Mouse (Mus musculus) embryonic facial prominence, embryonic 13.5 days (tissue): ENCODE results near the gene Ipo9. TPM values are rescaled to one million over a fixed set of nuclear protein-coding genes. Genes with fewer than 3 reads are reported as not detected.

Experiments
- ATAC-seq: fragments of 200-750 bp; cut with Nextera tagmentation; 2 replicates; pipeline ENCODE4 v1.8.0; 2017; ENCODE audit warnings: low read depth; ENCODE audit not compliant: insufficient number of reproducible peaks, insufficient read depth, low FRiP score, low TSS enrichment
- H3K27ac ChIP-seq: fragments of 300-500 bp; sonication (generic); 2 replicates; pipeline ENCODE4 v1.5.1; 2015; ENCODE audit warnings: moderate library complexity, mild to moderate bottlenecking, inconsistent platforms
- H3K27me3 ChIP-seq: fragments of 300-500 bp; sonication (generic); 2 replicates; pipeline ENCODE4 v1.6.1; 2015; ENCODE audit warnings: mild to moderate bottlenecking, inconsistent platforms
- H3K36me3 ChIP-seq: fragments of 300-500 bp; sonication (generic); 2 replicates; pipeline ENCODE4 v1.6.1; 2015; ENCODE audit warnings: mild to moderate bottlenecking, inconsistent platforms
- H3K4me1 ChIP-seq: fragments of 300-500 bp; sonication (generic); 2 replicates; pipeline ENCODE4 v1.6.1; 2015; ENCODE audit warnings: inconsistent platforms
- H3K4me2 ChIP-seq: fragments of 300-500 bp; sonication (generic); 2 replicates; pipeline ENCODE4 v1.6.1; 2015; ENCODE audit warnings: moderate library complexity, mild to moderate bottlenecking, inconsistent platforms
- H3K4me3 ChIP-seq: fragments of 300-500 bp; sonication (generic); 2 replicates; pipeline ENCODE4 v1.5.1; 2015; ENCODE audit warnings: mild to moderate bottlenecking, inconsistent platforms
- H3K9ac ChIP-seq: fragments of 300-500 bp; sonication (generic); 2 replicates; pipeline ENCODE4 v1.6.1; 2015; ENCODE audit warnings: mild to moderate bottlenecking, inconsistent platforms
- H3K9me3 ChIP-seq: fragments of 300-500 bp; sonication (generic); 2 replicates; pipeline ENCODE4 v1.6.1; 2016; ENCODE audit warnings: inconsistent platforms
- WGBS: fragments of 180-500 bp; shearing (Covaris S2); methylation state at CpG from one replicate; pipeline ENCODE4 v1.1.7; 2015; ENCODE audit warnings: mixed read lengths; 5-methylcytosine and 5-hydroxymethylcytosine counted together
- polyA plus RNA-seq: library from polyadenylated mRNA; unstranded; fragments of >200 nt; fragmentation: Nextera tagmentation; extraction: Ambion mirVana; gene quantifications from 2 replicates; pipeline ENCODE4 v1.2.1, GENCODE M21; 2015

Ipo9 gene
- polyA plus RNA-seq, 1 experiment from 2014 or later = 147 TPM

DNA sequence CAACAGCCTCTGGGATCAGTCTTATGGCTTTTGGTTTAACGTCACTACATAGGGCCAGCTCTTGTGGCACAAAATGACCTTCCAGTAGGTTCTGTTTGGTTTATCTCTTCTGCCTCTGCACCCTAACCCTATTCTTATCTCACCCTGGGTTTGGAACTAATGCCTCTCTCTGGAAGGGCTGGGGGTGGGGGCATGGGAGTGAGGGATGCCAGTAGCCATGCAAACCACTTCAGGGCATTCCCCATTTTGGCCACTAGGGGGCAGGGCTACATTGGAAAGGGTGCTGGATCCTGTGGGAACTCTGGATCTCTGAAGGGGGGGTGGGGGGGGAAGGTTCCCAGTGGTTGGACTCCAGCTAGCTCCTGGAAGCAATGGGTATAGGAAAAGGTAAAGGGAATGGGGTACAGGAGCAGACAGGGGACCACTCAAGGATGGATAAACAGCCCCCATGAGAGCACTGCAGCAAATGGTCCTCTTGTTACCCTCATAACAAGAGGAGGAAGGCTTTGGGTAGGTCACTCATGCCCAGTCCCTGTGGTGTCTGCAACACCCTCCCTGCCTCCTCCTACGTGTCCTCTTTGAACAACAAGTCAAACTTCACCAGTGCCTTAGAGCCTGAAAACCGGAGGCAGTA lies 30.9 kb upstream of the Ipo9 start:
- H3K9ac ChIP-seq = no peak overlapping the region
- peaks cover 7% of the 10 kb centered on the region; the same call in 1 of the 2 replicates for H3K4me1 ChIP-seq
- H3K4me3 ChIP-seq = no peak overlapping the region
- H3K36me3 ChIP-seq = peaks cover 72% of the 10 kb centered on the region
- no peak overlapping the region for H3K27ac ChIP-seq
- 0 out of 2 replicates have a peak, but pooled peaks have one; percentile 7 for ATAC-seq
- WGBS = 82% methylated on average over 3 of the region's 3 CpGs
- H3K27me3 ChIP-seq = no peaks in the 10 kb centered on the region
- H3K4me2 ChIP-seq = no peak overlapping the region
- no peaks in the 10 kb centered on the region for H3K9me3 ChIP-seq

DNA sequence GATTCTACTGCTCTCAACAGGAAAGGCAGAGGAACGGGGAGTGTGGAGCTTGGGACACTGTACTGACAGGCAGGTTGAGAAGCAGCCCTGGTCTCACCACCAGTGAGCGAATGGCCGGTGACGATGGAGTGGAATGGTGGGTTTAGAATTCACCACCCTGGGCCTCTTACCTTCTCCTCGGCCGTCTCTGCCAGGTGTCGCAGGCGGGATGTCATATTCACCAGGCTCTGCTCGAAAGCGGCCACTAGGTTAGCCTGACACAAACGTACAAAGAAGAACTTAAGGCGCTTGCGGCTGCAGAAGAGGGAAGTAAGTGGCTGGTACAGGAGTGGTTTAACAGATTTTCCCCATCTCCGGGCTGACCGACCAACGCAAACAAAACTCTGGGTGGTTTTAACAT lies 30.2 kb upstream of the Ipo9 start:
- H3K27me3 ChIP-seq = no peaks in the 10 kb centered on the region
- peaks cover 70% of the 10 kb centered on the region for H3K36me3 ChIP-seq
- H3K4me1 ChIP-seq = peaks cover 7% of the 10 kb centered on the region; the same call in 1 of the 2 replicates
- no peaks in the 10 kb centered on the region for H3K9me3 ChIP-seq
- no peak overlapping the region for H3K4me2 ChIP-seq
- H3K27ac ChIP-seq = no peak overlapping the region
- H3K4me3 ChIP-seq = no peak overlapping the region
- no peak for ATAC-seq
- WGBS = 89% methylated on average over 16 of the region's 16 CpGs
- no peak overlapping the region for H3K9ac ChIP-seq

DNA sequence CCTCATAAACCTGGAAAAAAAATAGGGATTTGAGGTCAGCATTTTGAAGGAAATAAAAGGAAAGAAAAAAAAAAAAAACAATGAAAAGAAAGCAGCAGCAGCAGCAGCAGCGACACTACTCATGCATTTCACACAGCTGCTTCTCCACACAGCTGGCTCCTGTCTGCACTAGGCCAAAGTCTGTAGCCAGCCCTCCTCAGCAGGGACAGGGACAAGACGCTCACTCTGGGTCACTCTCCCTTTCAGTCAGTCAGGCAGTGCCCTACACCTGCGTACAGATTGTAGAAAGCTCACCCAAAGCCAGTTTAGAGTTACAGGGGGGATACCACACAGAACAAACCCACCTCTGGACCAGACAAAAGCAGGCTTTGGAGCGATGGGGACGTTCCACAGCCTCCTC lies 27.6 kb upstream of the Ipo9 start:
- Histone ChIP-seq H3K36me3 (peaks cover 78% of the 10 kb centered on the region), H3K4me3 (no peak overlapping the region), H3K27me3 (no peaks in the 10 kb centered on the region), H3K4me2 (no peak overlapping the region), H3K9me3 (no peaks in the 10 kb centered on the region), H3K4me1 (peaks cover 4% of the 10 kb centered on the region; the same call in 1 of the 2 replicates), H3K9ac (no peak overlapping the region), H3K27ac (no peak overlapping the region)
- 89% methylated on average over 5 of the region's 5 CpGs for WGBS
- no peak for ATAC-seq

DNA sequence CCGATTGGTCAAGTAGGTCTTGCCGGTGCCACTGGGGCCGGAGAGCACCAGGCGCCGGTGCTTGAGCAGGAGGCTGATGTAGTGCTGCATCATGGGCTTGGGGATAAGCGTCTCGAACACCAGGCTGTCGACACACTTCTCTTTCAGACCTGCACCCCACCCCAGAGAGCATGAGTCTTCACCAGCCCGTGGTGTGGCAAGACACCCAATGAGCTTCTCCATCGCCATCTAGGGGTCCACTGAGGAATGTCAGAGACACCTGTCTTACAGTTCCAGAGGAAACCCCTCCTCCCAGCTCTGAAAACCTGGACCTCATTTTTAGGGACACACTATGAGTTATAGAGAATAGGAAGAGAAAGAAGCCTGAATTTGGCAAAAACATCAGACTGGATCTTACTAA lies 22.0 kb upstream of the Ipo9 start:
- Histone ChIP-seq H3K4me3 (no peak overlapping the region), H3K9ac (no peak overlapping the region), H3K36me3 (peaks cover 83% of the 10 kb centered on the region), H3K4me2 (no peak overlapping the region), H3K9me3 (no peaks in the 10 kb centered on the region), H3K27ac (no peak overlapping the region), H3K4me1 (no peaks in the 10 kb centered on the region), H3K27me3 (no peaks in the 10 kb centered on the region)
- WGBS = 77% methylated on average over 10 of the region's 10 CpGs
- ATAC-seq = no peak

DNA sequence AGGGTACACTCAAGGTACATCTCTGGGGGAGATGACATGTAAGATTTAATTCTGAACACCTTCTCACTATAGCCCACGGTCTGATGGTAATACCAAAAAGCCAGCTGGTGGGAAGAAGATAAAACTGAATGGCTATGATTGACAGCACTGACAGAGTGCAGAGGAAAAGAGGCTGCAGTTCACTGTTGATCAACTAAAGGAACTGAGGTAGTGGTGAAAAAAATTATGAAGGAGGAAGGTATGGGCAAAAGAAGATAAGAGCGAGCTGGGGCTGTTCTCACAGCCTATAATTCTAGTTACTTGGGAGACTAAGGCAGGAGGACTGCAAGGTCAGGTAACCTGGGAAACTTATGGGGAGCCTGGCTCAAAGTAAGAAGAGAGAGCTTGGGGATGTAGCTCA lies 21.1 kb upstream of the Ipo9 start:
- Histone ChIP-seq H3K27ac (no peak overlapping the region), H3K9me3 (no peaks in the 10 kb centered on the region), H3K27me3 (no peaks in the 10 kb centered on the region), H3K36me3 (peaks cover 74% of the 10 kb centered on the region), H3K4me3 (no peak overlapping the region), H3K9ac (no peak overlapping the region), H3K4me1 (no peaks in the 10 kb centered on the region), H3K4me2 (no peak overlapping the region)
- WGBS = 93% methylated on average over 2 of the region's 2 CpGs
- ATAC-seq = no peak

DNA sequence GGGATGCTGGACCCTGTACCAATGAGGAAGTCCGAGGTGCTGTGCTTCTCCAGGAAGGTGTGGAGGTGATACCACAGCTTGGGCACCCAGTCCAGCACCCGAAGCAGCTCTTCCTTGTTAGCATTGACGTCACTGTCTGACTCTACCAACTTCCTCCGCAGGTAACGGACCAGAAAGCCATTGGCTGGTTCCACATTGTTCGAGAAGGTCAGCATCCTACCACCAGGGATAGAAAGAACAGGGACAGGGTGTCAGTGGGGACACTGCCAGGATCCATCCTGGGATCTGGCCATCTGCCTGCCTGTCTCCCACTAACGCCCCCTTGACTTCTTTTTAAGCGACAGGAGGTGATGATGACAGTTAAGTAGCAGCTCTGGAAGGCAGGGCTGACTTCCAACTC lies 19.6 kb upstream of the Ipo9 start:
- peaks cover 68% of the 10 kb centered on the region for H3K36me3 ChIP-seq

DNA sequence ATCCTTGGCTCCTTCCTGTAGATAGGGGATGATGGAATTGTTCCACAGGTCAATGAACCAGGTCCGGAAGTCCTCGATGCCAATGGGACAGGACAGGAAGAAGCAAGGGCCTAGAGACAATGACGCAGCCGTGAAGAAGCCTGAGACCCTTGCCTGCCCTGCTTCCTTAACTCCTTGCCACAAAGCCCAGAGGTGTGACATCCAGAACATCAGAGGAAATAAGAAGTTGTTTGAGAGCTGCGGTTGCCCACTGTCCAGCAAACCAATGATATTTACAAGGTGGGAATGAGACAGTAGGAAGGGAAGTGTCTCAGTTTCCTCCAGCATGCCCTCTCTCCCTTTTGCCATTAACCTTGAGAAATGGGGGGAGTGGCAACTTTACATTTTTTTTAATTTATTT lies 18.6 kb upstream of the Ipo9 start:
- peaks cover 62% of the 10 kb centered on the region for H3K36me3 ChIP-seq

More for the DNA sequence above, 19.6 kb upstream of the Ipo9 start:
- H3K4me3 ChIP-seq = no peak overlapping the region
- no peaks in the 10 kb centered on the region for H3K27me3 ChIP-seq
- 94% methylated on average over 8 of the region's 8 CpGs for WGBS
- H3K9ac ChIP-seq = no peak overlapping the region
- no peaks in the 10 kb centered on the region for H3K4me1 ChIP-seq
- no peak overlapping the region for H3K4me2 ChIP-seq
- no peak for ATAC-seq
- H3K27ac ChIP-seq = no peak overlapping the region
- H3K9me3 ChIP-seq = no peaks in the 10 kb centered on the region

DNA sequence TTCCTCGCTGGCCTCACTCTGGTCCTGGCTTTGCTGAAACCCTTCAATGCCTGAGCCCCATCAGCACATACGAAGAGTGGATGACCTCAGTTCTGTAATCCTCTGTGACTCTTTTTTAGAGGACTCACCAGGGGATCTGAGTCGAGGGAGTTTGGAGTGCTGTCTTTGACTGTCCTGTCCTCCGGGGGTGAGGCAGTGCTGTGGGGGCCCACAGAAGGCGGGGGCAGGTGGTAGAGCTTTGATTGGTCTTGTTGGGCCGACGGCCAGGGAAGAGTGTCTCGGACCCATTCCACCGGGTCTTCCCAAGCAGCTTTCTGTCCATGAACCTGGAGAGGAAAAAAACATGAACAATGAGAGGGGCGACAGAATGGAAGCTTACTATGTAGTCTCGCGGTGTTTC lies 13.2 kb upstream of the Ipo9 start:
- no peak overlapping the region for H3K27ac ChIP-seq
- H3K36me3 ChIP-seq = peaks cover 58% of the 10 kb centered on the region
- no peak overlapping the region for H3K9ac ChIP-seq
- H3K9me3 ChIP-seq = no peaks in the 10 kb centered on the region
- H3K4me3 ChIP-seq = no peak overlapping the region
- no peak for ATAC-seq
- no peaks in the 10 kb centered on the region for H3K27me3 ChIP-seq
- H3K4me2 ChIP-seq = no peak overlapping the region
- WGBS = 92% methylated on average over 12 of the region's 12 CpGs
- H3K4me1 ChIP-seq = no peaks in the 10 kb centered on the region

More for the DNA sequence above, 18.6 kb upstream of the Ipo9 start:
- no peaks in the 10 kb centered on the region for H3K4me1 ChIP-seq
- no peaks in the 10 kb centered on the region for H3K27me3 ChIP-seq
- ATAC-seq = no peak
- no peak overlapping the region for H3K4me2 ChIP-seq
- H3K9me3 ChIP-seq = no peaks in the 10 kb centered on the region
- H3K27ac ChIP-seq = no peak overlapping the region
- no peak overlapping the region for H3K9ac ChIP-seq
- WGBS = 91% methylated on average over 5 of the region's 5 CpGs
- no peak overlapping the region for H3K4me3 ChIP-seq

DNA sequence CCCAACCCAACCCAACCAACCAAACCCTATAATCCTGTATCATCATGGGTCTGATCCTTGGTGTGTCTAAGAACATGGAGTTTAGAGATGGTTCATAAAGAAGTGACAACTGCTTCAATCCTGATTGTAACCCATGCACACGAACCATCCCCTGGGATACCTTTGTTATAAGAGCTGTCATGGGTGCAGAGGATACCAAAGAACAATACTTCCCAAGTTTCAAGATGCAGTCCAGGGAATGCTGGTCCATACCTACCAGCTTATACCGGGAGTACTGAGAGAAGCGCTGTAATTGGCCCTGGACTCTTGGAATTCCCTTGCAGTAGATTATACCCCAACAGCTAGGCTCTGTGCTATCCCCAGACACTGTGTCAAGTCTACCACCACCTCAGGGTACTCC lies 11.6 kb upstream of the Ipo9 start:
- H3K4me1 ChIP-seq = no peaks in the 10 kb centered on the region
- no peak overlapping the region for H3K4me2 ChIP-seq
- no peak for ATAC-seq
- WGBS = 97% methylated on average over 3 of the region's 3 CpGs
- H3K4me3 ChIP-seq = no peak overlapping the region
- no peaks in the 10 kb centered on the region for H3K9me3 ChIP-seq
- peaks cover 52% of the 10 kb centered on the region for H3K36me3 ChIP-seq
- H3K27me3 ChIP-seq = no peaks in the 10 kb centered on the region
- H3K9ac ChIP-seq = no peak overlapping the region
- H3K27ac ChIP-seq = no peak overlapping the region

DNA sequence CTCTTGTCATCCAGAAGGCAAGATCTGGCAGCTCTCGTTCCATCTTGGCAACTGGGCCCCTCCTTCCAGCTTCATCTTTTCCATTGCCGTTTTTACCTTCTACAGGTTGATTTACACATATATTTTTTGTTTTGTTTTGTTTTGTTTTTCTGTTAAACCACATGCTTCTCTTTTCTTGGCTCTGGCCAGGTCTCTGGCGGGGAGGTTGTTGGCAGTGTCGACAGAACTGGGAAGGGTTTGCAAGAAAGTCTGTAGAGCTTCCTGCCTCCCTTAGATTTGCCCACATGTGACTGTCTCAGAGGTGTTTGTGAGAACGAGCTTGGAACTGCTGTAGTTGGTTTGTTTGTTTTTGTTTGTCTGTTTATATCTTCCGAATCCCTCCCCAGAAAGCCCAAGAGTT lies 10.7 kb upstream of the Ipo9 start:
- ATAC-seq = no peak
- WGBS = 92% methylated on average over 6 of the region's 6 CpGs
- Histone ChIP-seq H3K27me3 (no peaks in the 10 kb centered on the region), H3K4me1 (no peaks in the 10 kb centered on the region), H3K9ac (no peak overlapping the region), H3K9me3 (no peaks in the 10 kb centered on the region), H3K4me2 (no peak overlapping the region), H3K27ac (no peak overlapping the region), H3K4me3 (no peak overlapping the region), H3K36me3 (peaks cover 52% of the 10 kb centered on the region)

DNA sequence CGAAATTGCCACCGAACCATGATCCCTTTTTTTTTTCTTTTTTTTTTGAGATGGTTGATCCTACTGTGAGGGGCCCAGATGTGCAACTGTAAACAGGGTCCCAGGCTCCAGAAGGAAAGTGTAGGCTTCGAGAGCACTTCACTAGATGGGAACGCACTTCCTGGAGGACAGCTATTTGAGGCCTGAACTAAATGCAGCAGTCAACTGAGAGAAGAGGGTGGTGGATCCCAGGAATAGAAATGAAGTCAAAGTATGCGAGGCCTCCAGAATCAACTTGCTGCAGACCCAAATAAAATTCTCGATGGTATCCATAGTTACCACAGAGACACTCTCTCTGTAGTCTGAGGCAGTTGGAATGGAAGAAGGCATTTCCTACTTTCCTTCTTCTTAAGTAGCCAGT lies 8.5 kb upstream of the Ipo9 start:
- H3K27ac ChIP-seq = no peak overlapping the region
- no peak overlapping the region for H3K9ac ChIP-seq
- H3K9me3 ChIP-seq = no peaks in the 10 kb centered on the region
- peaks cover 5% of the 10 kb centered on the region; the same call in 1 of the 2 replicates for H3K4me1 ChIP-seq
- 96% methylated on average over 6 of the region's 6 CpGs for WGBS
- no peaks in the 10 kb centered on the region for H3K27me3 ChIP-seq
- no peak overlapping the region for H3K4me3 ChIP-seq
- no peak overlapping the region for H3K4me2 ChIP-seq
- no peak for ATAC-seq
- peaks cover 45% of the 10 kb centered on the region for H3K36me3 ChIP-seq

DNA sequence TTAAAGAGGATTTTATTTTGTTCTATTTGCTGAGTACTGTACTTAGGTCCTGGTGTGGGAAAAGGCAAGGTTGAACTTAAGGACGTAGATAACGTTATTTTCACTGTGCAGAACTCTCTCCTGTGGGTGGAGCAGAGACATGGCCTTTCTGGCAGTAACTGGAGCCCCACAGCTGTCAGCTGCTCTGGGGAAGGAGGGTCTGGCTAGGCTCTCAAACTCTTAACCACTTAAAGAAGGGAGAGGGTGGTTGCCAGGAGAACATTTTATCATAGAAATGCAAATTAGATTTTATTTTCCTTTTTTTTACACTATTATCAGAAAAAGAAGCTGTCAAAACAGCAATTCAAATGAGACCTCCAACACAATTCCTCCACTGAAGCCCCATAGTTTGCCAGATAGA lies 5.5 kb upstream of the Ipo9 start:
- 11% methylated on average over 2 of the region's 2 CpGs for WGBS
- Histone ChIP-seq H3K4me3 (no peak overlapping the region), H3K36me3 (peaks cover 17% of the 10 kb centered on the region; the same call in 1 of the 2 replicates), H3K9ac (no peak overlapping the region), H3K9me3 (no peaks in the 10 kb centered on the region), H3K27me3 (no peaks in the 10 kb centered on the region), H3K27ac (no peak overlapping the region), H3K4me2 (no peak overlapping the region), H3K4me1 (peaks cover 13% of the 10 kb centered on the region)
- ATAC-seq = no peak
